7 mouse cellular contexts compared by ENCODE assay signal in the genomic region with DNA sequence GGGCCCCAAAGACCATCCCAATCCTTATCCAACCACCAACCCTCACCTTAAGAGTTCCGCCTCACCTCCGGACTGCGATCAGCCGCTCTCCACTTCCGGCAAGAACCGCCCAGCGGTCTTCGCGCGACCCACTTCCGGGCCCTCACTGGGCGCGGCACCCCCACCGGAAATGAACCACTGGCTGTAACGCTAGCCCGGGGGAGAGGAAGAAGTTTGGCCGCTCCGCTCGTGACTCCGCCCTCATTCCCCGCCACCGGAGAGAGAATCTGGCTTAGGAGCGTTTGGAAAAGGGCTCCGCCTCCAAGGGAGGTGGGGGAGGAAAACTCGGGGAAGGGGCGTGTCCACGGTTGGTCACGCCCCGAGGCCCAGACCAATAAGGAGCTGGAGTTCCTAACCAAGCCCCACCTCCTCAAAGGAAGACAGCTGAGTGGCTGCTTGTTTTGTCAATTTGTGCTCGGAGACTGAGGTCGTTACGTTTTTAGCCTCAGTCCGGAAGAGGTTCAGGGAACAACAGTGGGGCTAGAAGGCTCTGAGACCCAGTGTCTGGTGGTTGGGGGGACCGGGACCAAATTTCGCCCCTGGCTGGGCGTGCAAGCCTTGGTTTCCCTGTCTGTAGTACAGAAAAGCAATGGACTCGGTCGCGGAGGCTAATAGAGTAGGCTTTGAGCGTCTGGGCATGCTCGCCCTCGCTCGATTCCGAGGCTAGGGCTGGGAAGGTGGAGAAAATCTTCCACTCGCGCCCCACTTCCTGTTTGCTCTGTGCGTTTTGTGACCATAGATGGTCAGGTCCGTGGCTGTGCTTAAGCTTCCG. TPM values are rescaled to one million over a fixed set of nuclear protein-coding genes. Genes with fewer than 3 reads are reported as not detected.
DNase-seq lines count a peak whose midpoint lies in the region; ATAC-seq lines count a peak whose summit lies in the region.

A gene (minus strand): TSS at position 289 of the 811 bp plus-strand sequence.

- peak within 1 kb of the TSS; percentile 80 for H3K9ac ChIP-seq in embryonic facial prominence, embryonic 11.5 days (replicated peaks; ENCODE audit: low read length)
- peak within 1 kb of the TSS; percentile 87 for H3K9ac ChIP-seq in midbrain, embryonic 13.5 days (replicated peaks)

- H3K4me2 ChIP-seq in embryonic facial prominence, embryonic 11.5 days (ENCODE audit: low read depth, low read length), result peak within 1 kb of the TSS; percentile 76
- H3K4me2 ChIP-seq in midbrain, embryonic 13.5 days (replicated peaks), result peak within 1 kb of the TSS; percentile 69

- H3K27me3 ChIP-seq in embryonic facial prominence, embryonic 11.5 days (ENCODE audit: control insufficient read depth, insufficient read depth, low read length), result no peaks in the 10 kb centered on the region
- H3K27me3 ChIP-seq in limb, embryonic 10.5 days (ENCODE audit: low read depth, poor library complexity, severe bottlenecking), result no peaks in the 10 kb centered on the region
- H3K27me3 ChIP-seq in midbrain, embryonic 13.5 days, result no peaks in the 10 kb centered on the region

- peak; percentile 99 for DNase-seq in adrenal gland, postnatal 14 days
- peak; percentile 99 for DNase-seq in embryonic facial prominence, embryonic 11.5 days (ENCODE audit: low spot score)
- DNase-seq in kidney, adult 11 months, result peak; percentile 99
- DNase-seq in limb, embryonic 10.5 days (ENCODE audit: low spot score), result peak; percentile 96
- peak; percentile 95 for DNase-seq in spleen, adult 12 weeks (ENCODE audit: low spot score)

- H3K36me3 ChIP-seq in embryonic facial prominence, embryonic 11.5 days (replicated peaks; ENCODE audit: control insufficient read depth, insufficient read depth, low read depth, low read length), result no peaks in the 10 kb centered on the region
- H3K36me3 ChIP-seq in limb, embryonic 10.5 days, result no peaks in the 10 kb centered on the region
- H3K36me3 ChIP-seq in midbrain, embryonic 13.5 days, result no peaks in the 10 kb centered on the region

- H3K9me3 ChIP-seq in embryonic facial prominence, embryonic 11.5 days (replicated peaks; ENCODE audit: control insufficient read depth, low read length), result no peaks in the 10 kb centered on the region
- no peaks in the 10 kb centered on the region for H3K9me3 ChIP-seq in limb, embryonic 10.5 days (replicated peaks)
- H3K9me3 ChIP-seq in midbrain, embryonic 13.5 days, result no peaks in the 10 kb centered on the region

- under 1% methylated on average over 49 of the region's 49 CpGs for WGBS in embryonic facial prominence, embryonic 11.5 days
- under 1% methylated on average over 49 of the region's 49 CpGs for WGBS in limb, embryonic 10.5 days
- under 1% methylated on average over 48 of the region's 49 CpGs for WGBS in midbrain, embryonic 13.5 days

- ATAC-seq in embryonic facial prominence, embryonic 11.5 days (replicated peaks; ENCODE audit: insufficient number of reproducible peaks, low FRiP score, low TSS enrichment, low read depth), result peak; percentile 97
- peak; percentile 73 for ATAC-seq in granulocyte monocyte progenitor cell, adult 5-6 weeks (replicated peaks; ENCODE audit: poor library complexity, severe bottlenecking)
- peak; percentile 97 for ATAC-seq in midbrain, embryonic 13.5 days

- H3K4me1 ChIP-seq in embryonic facial prominence, embryonic 11.5 days (ENCODE audit: control insufficient read depth, insufficient read depth, low read length), result no peaks in the 10 kb centered on the region
- H3K4me1 ChIP-seq in limb, embryonic 10.5 days, result peaks cover 19% of the 10 kb centered on the region
- peaks cover 36% of the 10 kb centered on the region for H3K4me1 ChIP-seq in midbrain, embryonic 13.5 days (replicated peaks)

- H3K27ac ChIP-seq in embryonic facial prominence, embryonic 11.5 days (replicated peaks; ENCODE audit: low read depth, low read length), result peak within 1 kb of the TSS; percentile 98
- H3K27ac ChIP-seq in limb, embryonic 10.5 days, result peak within 1 kb of the TSS; percentile 97
- peak within 1 kb of the TSS; percentile 99 for H3K27ac ChIP-seq in midbrain, embryonic 13.5 days

- H3K4me3 ChIP-seq in embryonic facial prominence, embryonic 11.5 days (ENCODE audit: low read depth, low read length), result peak within 1 kb of the TSS; percentile 76
- H3K4me3 ChIP-seq in limb, embryonic 10.5 days, result peak within 1 kb of the TSS; percentile 85
- peak within 1 kb of the TSS; percentile 72 for H3K4me3 ChIP-seq in midbrain, embryonic 13.5 days (replicated peaks)

RNA-seq across cellular contexts. Expression of the gene that starts here (rescaled TPM):
- 125 and 139 TPM in 2 replicates for total RNA-seq in adrenal gland, postnatal 14 days (2021)
- 68.8 and 70.1 TPM in 2 replicates for polyA plus RNA-seq in embryonic facial prominence, embryonic 11.5 days (2014; fragmentation: Nextera tagmentation; extraction: Ambion mirVana)
- total RNA-seq in granulocyte monocyte progenitor cell, adult 5-6 weeks (2014; fragmentation: Nextera tagmentation), result 122 and 132 TPM in 2 replicates
- 132 and 157 TPM in 2 replicates for total RNA-seq in granulocyte monocyte progenitor cell, adult 5-6 weeks (2017)
- polyA plus RNA-seq in limb, embryonic 10.5 days (2016; fragmentation: Nextera tagmentation; extraction: Ambion mirVana), result 45.3 and 46.5 TPM in 2 replicates
- 73.8 and 77.2 TPM in 2 replicates for polyA plus RNA-seq in midbrain, embryonic 13.5 days (2015; fragmentation: Nextera tagmentation; extraction: Ambion mirVana)

Comparison
In these comparisons a context has a peak if more than half of its experiments do, and no peak if none do; other contexts are left out.
1. Peak in every context shown above with its lines: DNase-seq, ATAC-seq, H3K4me3 ChIP-seq and H3K27ac ChIP-seq.